Mouse (Mus musculus): ENCODE results near the gene Gm4707. TPM values are rescaled to one million over a fixed set of nuclear protein-coding genes. Genes with fewer than 3 reads are reported as not detected.
A peak's percentile ranks its signal among the peaks of the same experiment; 100 is the strongest.
"Not testable (repeated sequence)": the region's sequence is repeated elsewhere in the genome, so short reads cannot be mapped to it uniquely, and the experiment has no call there.

Gm4707 gene
- polyA plus RNA-seq, 1 experiment: 2.1 TPM

GRCm38 (mm10) chr17:71445191-71445590 lies 14.5 kb downstream of the Gm4707 start:
- no peak for DNase-seq (ENCODE audit: extremely low spot score in 1 of 2, low spot score in 1 of 2)

- DNase-seq (ENCODE audit: extremely low spot score in 1 of 2, low spot score in 1 of 2): peak; percentile 6 to 19
These were observed 15.0 kb downstream of the Gm4707 start for GRCm38 (mm10) chr17:71444718-71445117.

- DNase-seq (ENCODE audit: extremely low spot score in 1 of 2, low spot score in 1 of 2): no peak
These were observed 15.6 kb downstream of the Gm4707 start for GRCm38 (mm10) chr17:71444126-71444525.

GRCm38 (mm10) chr17:71443273-71443672 lies 16.4 kb downstream of the Gm4707 start:
- DNase-seq (ENCODE audit: extremely low spot score in 1 of 2, low spot score in 1 of 2): no peak

DNA sequence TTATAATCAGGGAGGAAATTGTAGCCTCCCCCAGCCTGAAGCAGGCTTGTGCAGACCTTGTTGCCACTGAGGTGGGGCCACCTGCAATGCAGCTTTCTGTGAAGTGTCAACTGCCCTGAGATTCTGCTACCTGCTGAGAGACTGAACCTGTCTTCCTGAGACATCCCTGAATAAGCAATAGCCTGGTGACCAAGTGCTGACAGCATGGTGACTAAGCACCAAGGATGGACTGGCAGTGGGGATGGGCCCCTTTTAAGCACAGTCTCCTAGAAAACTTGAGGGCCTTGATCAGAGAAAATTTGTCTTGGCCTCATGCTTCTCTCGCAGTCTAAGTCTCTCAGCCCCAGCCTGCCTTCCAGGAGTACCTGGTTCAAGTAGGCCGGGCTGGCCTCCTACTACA lies 37.2 kb downstream of the Gm4707 start:
- not testable (repeated sequence) for DNase-seq (ENCODE audit: extremely low spot score in 1 of 2, low spot score in 1 of 2)

DNA sequence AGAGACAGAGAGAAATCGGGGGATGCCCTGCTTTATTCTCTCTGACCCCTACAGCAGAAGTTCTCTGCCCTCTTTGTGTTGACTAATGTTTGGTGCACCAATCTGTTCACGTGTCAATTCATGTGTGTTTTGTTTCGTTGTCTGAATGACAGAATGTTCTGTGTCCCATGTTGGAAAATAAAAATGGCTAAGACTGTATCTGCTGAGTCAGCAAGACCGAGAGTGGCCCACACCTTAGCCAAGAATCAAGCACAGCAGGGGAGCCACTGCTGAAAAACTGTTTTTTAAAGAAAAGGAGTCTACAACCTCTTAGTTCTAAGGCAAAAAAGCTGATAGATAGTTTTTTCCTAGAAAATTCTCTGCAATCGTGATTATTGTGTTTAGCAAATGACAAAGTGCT lies 40.3 kb downstream of the Gm4707 start:
- DNase-seq (ENCODE audit: extremely low spot score in 1 of 2, low spot score in 1 of 2): not testable (repeated sequence)

- DNase-seq (ENCODE audit: extremely low spot score in 1 of 2, low spot score in 1 of 2): no peak
These were observed 42.7 kb downstream of the Gm4707 start for GRCm38 (mm10) chr17:71417008-71417407.

Other genes with a start within 250 kb of the Gm4707 start
- gene Emilin2, start 147.9 kb downstream of the Gm4707 start, polyA plus RNA-seq (2012; rRNA removed): 1.4 and 1.6 TPM in 2 replicates
- 26.8 and 27.6 TPM in 2 replicates for gene Smchd1, start 15.4 kb upstream of the Gm4707 start, polyA plus RNA-seq (2012; rRNA removed)
- gene Ndc80, start 66.9 kb upstream of the Gm4707 start, polyA plus RNA-seq (2012; rRNA removed): 0.36 and 0.48 TPM in 2 replicates
- 1.5 and 1.8 TPM in 2 replicates for gene Spdya, start 92.1 kb upstream of the Gm4707 start, polyA plus RNA-seq (2012; rRNA removed)
- gene Wdr43, start 156.0 kb upstream of the Gm4707 start, polyA plus RNA-seq (2012; rRNA removed): 25.4 and 35.6 TPM in 2 replicates
- 4.9 and 6.2 TPM in 2 replicates for gene Togaram2, start 213.3 kb upstream of the Gm4707 start, polyA plus RNA-seq (2012; rRNA removed)

Data from frontal cortex, adult 2 months (tissue).